In genomic region chr9:30315172-30315644, GRCm38 (mm10) we compare ENCODE assay signal across 9 mouse cellular contexts.
DNase-seq lines count a peak whose midpoint lies in the region; ATAC-seq lines count a peak whose summit lies in the region.
"Had no signal": no experiment of that assay in that cellular context is flagged by ENCODE, and none has a peak within 500 bp of the region (broad histone marks: within the 10 kb centered on the region; RNA-seq: fewer than 3 reads in every experiment).

No protein-coding gene starts in this region.

- peak; percentile 6 for DNase-seq in urinary bladder, postnatal 25 days (ENCODE audit: low spot score)
- no peak for DNase-seq in urinary bladder, postnatal 36 days (ENCODE audit: low spot score in 2 of 2)
- peak; percentile 84 to 86 for DNase-seq in cerebellum, postnatal 14 days
- peak; percentile 48 to 59 for DNase-seq in heart, postnatal 10 days
- DNase-seq in layer of hippocampus, postnatal 10 days (ENCODE audit: low spot score in 2 of 2) = peak; percentile 72 to 73
- no peak for DNase-seq in yolk sac, embryonic 10.5 days (ENCODE audit: low spot score)

- H3K27ac ChIP-seq in midbrain, embryonic 15.5 days = peak overlapping the region; percentile 26; the same call in 1 of the 2 replicates
- H3K27ac ChIP-seq: embryonic facial prominence, embryonic 12.5 days had no signal

- intact Hi-C loops in heart, postnatal 10 days (cut with DNase I) = loop anchor here (2.0 kb wide), 1 partner anchor 654 kb away; no protein-coding TSS in a partner anchor

- no peaks in the 10 kb centered on the region for H3K36me3 ChIP-seq in midbrain, embryonic 15.5 days (replicated peaks)
- H3K36me3 ChIP-seq: embryonic facial prominence, embryonic 12.5 days had no signal

- H3K9me3 ChIP-seq in midbrain, embryonic 15.5 days = no peaks in the 10 kb centered on the region
- H3K9me3 ChIP-seq: embryonic facial prominence, embryonic 12.5 days had no signal

- peak overlapping the region; percentile 21; the same call in 1 of the 2 replicates for H3K4me2 ChIP-seq in midbrain, embryonic 15.5 days
- H3K4me2 ChIP-seq: embryonic facial prominence, embryonic 12.5 days had no signal

- no peak; the same call in 1 of the 2 replicates for ATAC-seq in midbrain, embryonic 15.5 days (replicated peaks)
- no peak for ATAC-seq in erythroid progenitor cell, adult 5-6 weeks (replicated peaks; ENCODE audit: low FRiP score, poor library complexity, severe bottlenecking)

- no peak overlapping the region for H3K9ac ChIP-seq in midbrain, embryonic 15.5 days
- H3K9ac ChIP-seq: embryonic facial prominence, embryonic 12.5 days had no signal

- H3K4me3 ChIP-seq in midbrain, embryonic 15.5 days = no peak overlapping the region
- H3K4me3 ChIP-seq: embryonic facial prominence, embryonic 12.5 days had no signal

- H3K27me3 ChIP-seq in midbrain, embryonic 15.5 days (replicated peaks) = no peaks in the 10 kb centered on the region
- H3K27me3 ChIP-seq: embryonic facial prominence, embryonic 12.5 days had no signal

- H3K4me1 ChIP-seq in midbrain, embryonic 15.5 days = peaks cover 14% of the 10 kb centered on the region
- H3K4me1 ChIP-seq: embryonic facial prominence, embryonic 12.5 days had no signal

- 26% methylated on average over 6 of the region's 6 CpGs for WGBS in midbrain, embryonic 15.5 days

Comparison
In these comparisons a context has a peak if more than half of its experiments do, and no peak if none do; other contexts are left out.
1. DNase-seq: peak in urinary bladder, postnatal 25 days (single experiment), cerebellum, postnatal 14 days (2 of 2), heart, postnatal 10 days (2 of 2) and layer of hippocampus, postnatal 10 days (2 of 2); none in urinary bladder, postnatal 36 days (0 of 2) and yolk sac, embryonic 10.5 days (single experiment).